Mouse (Mus musculus) heart, postnatal 0 days (tissue): ENCODE results near the gene Srm. TPM values are rescaled to one million over a fixed set of nuclear protein-coding genes. Genes with fewer than 3 reads are reported as not detected.

Source experiments
- ATAC-seq: fragments of 200-750 bp; cut with Nextera tagmentation; 2 replicates; pipeline ENCODE4 v1.8.0; 2017; ENCODE audit warnings: low read depth, moderate number of reproducible peaks, moderate library complexity; ENCODE audit not compliant: insufficient read depth
- DNase-seq: peaks from one replicate; pipeline ENCODE4 v3.0.0-alpha.2; 2016; ENCODE audit warnings: low spot score
- H3K27ac ChIP-seq: fragments of 300-500 bp; sonication (generic); 2 replicates; pipeline ENCODE4 v1.5.1; 2014; ENCODE audit warnings: low read depth, mild to moderate bottlenecking
- H3K27me3 ChIP-seq: fragments of 300-500 bp; sonication (generic); 2 replicates; pipeline ENCODE4 v1.6.1; 2014; ENCODE audit warnings: low read length, mixed read lengths; ENCODE audit not compliant: control insufficient read depth, insufficient read depth
- H3K36me3 ChIP-seq: fragments of 300-500 bp; sonication (generic); replicated peaks from 2 replicates; pipeline ENCODE4 v1.6.1; 2014; ENCODE audit warnings: low read length, mixed read lengths; ENCODE audit not compliant: control insufficient read depth, insufficient read depth
- H3K4me1 ChIP-seq: fragments of 300-500 bp; sonication (generic); 2 replicates; pipeline ENCODE4 v1.6.1; 2014; ENCODE audit warnings: antibody characterized with exemption; ENCODE audit not compliant: control insufficient read depth, insufficient read depth
- H3K4me2 ChIP-seq: fragments of 300-500 bp; sonication (generic); 2 replicates; pipeline ENCODE4 v1.6.1; 2014; ENCODE audit warnings: low read depth, mild to moderate bottlenecking, low read length, moderate library complexity
- H3K4me3 ChIP-seq: fragments of 300-500 bp; sonication (generic); 2 replicates; pipeline ENCODE4 v1.5.1; 2014; ENCODE audit warnings: low read depth, low read length
- H3K9ac ChIP-seq: fragments of 300-500 bp; sonication (generic); replicated peaks from 2 replicates; pipeline ENCODE4 v1.6.1; 2014; ENCODE audit warnings: low read depth, low read length, mixed read lengths
- H3K9me3 ChIP-seq: fragments of 300-500 bp; sonication (generic); replicated peaks from 2 replicates; pipeline ENCODE4 v1.6.1; 2016; ENCODE audit warnings: low read length; ENCODE audit not compliant: control insufficient read depth
- CTCF ChIP-seq: IDR thresholded peaks from 2 replicates; pipeline ENCODE4 v1.5.1; 2016; ENCODE audit warnings: antibody characterized with exemption, control low read depth, low read depth
- EP300 ChIP-seq: IDR thresholded peaks from 2 replicates; pipeline ENCODE4 v1.6.1; 2016; ENCODE audit warnings: antibody characterized with exemption, low read depth
- WGBS: fragments of 180-500 bp; shearing (Covaris S2); extraction: QIAGEN DNeasy Blood & Tissue Kit; methylation state at CpG from one replicate; pipeline ENCODE4 v1.1.7; 2014; 5-methylcytosine and 5-hydroxymethylcytosine counted together
- polyA plus RNA-seq: library from polyadenylated mRNA; unstranded; fragments of >200 nt; fragmentation: Nextera tagmentation; extraction: Ambion mirVana; gene quantifications from 2 replicates; pipeline ENCODE4 v1.2.1, GENCODE M21; 2015
- total RNA-seq: library from RNA; depleted of rRNA; stranded (reverse); fragments of >200 nt; gene quantifications from 2 replicates; pipeline ENCODE4 v1.2.3, GENCODE M21; 2014; ENCODE audit warnings: low replicate concordance

Gene Srm
- total and polyA plus RNA-seq, 2 experiments from 2014 or later: 15.0 to 51.4 TPM

DNA sequence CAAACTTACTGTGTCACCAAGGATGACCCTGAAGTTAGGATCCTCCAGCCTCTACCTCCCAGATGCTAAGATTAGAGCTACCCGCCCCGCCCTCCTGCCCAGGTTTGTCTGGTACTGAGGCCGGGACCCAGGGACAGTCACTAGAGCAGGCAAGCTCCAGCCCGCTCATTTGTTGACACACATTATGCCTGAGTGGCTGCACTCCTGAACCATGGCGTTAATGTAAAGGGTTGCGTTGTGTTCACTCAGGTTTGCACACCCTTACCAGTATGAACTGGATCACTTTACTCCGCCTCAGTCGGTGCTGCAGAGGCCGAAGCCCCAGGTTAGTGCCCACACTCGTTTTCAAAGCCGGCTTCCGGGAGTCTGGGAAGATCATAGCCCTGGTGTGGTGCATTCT is 27.7 kb upstream of the Srm start:
- WGBS: 93% methylated on average over 12 of the region's 12 CpGs
- DNase-seq (no peak), ATAC-seq (no peak)
- Histone ChIP-seq H3K9ac (no peak overlapping the region), H3K4me3 (no peak overlapping the region), H3K27me3 (no peaks in the 10 kb centered on the region), H3K9me3 (no peaks in the 10 kb centered on the region), H3K27ac (no peak overlapping the region), H3K4me1 (peaks cover 7% of the 10 kb centered on the region; the same call in 1 of the 2 replicates), H3K36me3 (peaks cover 87% of the 10 kb centered on the region), H3K4me2 (no peak overlapping the region)
- TF ChIP-seq EP300 (no peak), CTCF (no peak)

- WGBS: 85% methylated on average over 10 of the region's 10 CpGs
- Histone ChIP-seq H3K27ac (no peak overlapping the region), H3K27me3 (no peaks in the 10 kb centered on the region), H3K4me1 (no peaks in the 10 kb centered on the region), H3K4me2 (no peak overlapping the region), H3K9me3 (no peaks in the 10 kb centered on the region), H3K36me3 (peaks cover 98% of the 10 kb centered on the region), H3K4me3 (no peak overlapping the region), H3K9ac (no peak overlapping the region)
- TF ChIP-seq CTCF (no peak), EP300 (no peak)
- ATAC-seq: no peak
- no peak for DNase-seq
Observed at GRCm38 (mm10) chr4:148570138-148570537, 21.2 kb upstream of the Srm start.

- DNase-seq: no peak
- Histone ChIP-seq H3K9ac (no peak overlapping the region), H3K36me3 (peaks cover 98% of the 10 kb centered on the region), H3K27me3 (no peaks in the 10 kb centered on the region), H3K4me2 (no peak overlapping the region), H3K4me1 (no peaks in the 10 kb centered on the region), H3K27ac (no peak overlapping the region), H3K4me3 (no peak overlapping the region), H3K9me3 (no peaks in the 10 kb centered on the region)
- WGBS: 95% methylated on average over 9 of the region's 9 CpGs
- no peak for ATAC-seq
- TF ChIP-seq CTCF: no peak
- no peak for TF ChIP-seq EP300
Observed at GRCm38 (mm10) chr4:148570693-148571295, 20.5 kb upstream of the Srm start.

DNA sequence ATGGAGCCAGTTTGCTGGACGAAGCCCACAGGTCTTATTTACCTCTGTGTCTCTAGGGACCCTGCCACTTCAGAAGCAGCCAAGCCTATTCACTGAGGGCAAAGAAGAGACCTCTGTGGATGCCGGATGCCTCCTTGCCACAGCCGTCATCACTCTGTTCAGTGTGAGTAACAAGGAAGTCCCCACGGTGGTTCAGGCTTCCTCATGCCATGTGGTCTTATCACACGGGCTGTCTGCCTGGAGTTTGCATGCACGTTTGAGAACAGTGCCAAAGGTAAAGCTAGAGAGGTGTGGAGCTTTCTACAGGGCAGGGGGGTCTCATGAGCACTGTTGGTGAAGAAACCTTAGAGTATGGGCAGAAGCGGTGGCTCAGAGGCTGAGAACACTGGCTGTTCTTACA is 18.1 kb upstream of the Srm start:
- DNase-seq: no peak
- TF ChIP-seq EP300 (no peak), CTCF (no peak)
- Histone ChIP-seq H3K36me3 (peaks cover 96% of the 10 kb centered on the region), H3K4me1 (no peaks in the 10 kb centered on the region), H3K27me3 (no peaks in the 10 kb centered on the region), H3K27ac (no peak overlapping the region), H3K4me2 (no peak overlapping the region), H3K9ac (no peak overlapping the region), H3K9me3 (no peaks in the 10 kb centered on the region), H3K4me3 (no peak overlapping the region)
- ATAC-seq: no peak
- 76% methylated on average over 7 of the region's 7 CpGs for WGBS

DNA sequence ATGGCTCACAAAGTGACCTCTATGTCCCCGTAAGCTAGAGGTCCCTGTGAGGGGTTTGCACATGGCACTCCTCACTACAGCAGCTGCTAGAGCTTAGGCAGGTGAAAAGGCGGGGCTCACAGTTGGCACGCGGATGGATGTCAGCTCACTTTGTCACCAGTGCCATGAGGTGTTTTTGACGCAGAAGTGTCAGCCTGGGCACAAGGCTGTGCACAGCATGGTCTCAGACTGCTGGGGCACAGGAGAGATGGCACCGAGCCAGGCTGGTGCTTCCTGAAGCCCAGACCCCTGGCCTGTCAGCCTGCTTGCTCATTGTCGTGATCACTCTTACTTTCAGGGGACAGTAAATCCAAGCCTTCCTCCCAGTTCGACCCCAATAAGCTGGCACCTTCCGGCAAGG is 10.5 kb upstream of the Srm start:
- 78% methylated on average over 9 of the region's 9 CpGs for WGBS
- Histone ChIP-seq H3K4me3 (no peak overlapping the region), H3K9me3 (no peaks in the 10 kb centered on the region), H3K27me3 (no peaks in the 10 kb centered on the region), H3K4me2 (no peak overlapping the region), H3K4me1 (no peaks in the 10 kb centered on the region), H3K9ac (no peak overlapping the region), H3K27ac (no peak overlapping the region), H3K36me3 (peaks cover 74% of the 10 kb centered on the region)
- TF ChIP-seq CTCF (no peak), EP300 (no peak)
- DNase-seq (no peak), ATAC-seq (peak; percentile 23; the same call in 1 of the 2 replicates)

DNA sequence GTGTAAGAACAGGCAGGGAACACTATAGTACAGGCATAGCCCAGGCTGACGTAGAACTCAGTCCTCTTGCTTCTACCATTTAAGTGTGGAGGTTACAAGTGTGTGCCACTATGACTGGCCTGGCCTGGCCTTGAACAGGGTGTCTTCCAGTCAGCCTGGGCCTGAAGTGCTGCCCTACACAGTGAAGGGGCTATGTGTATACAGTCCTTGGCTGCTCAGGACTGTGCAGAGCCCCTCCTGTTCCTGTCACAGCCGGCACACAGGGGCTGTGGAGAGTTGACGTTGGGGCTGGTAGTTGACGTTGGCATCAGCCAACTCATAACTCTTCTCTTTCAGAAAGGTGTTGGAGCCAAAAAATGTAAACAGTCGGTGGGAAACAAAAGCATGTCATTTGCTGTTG is 9.9 kb upstream of the Srm start:
- DNase-seq (no peak), ATAC-seq (no peak)
- H3K27me3 ChIP-seq: no peaks in the 10 kb centered on the region
- H3K4me2 ChIP-seq: no peak overlapping the region
- H3K27ac ChIP-seq: no peak overlapping the region
- H3K9ac ChIP-seq: no peak overlapping the region
- TF ChIP-seq EP300: no peak
- TF ChIP-seq CTCF: no peak
- H3K4me3 ChIP-seq: no peak overlapping the region
- peaks cover 67% of the 10 kb centered on the region for H3K36me3 ChIP-seq
- no peaks in the 10 kb centered on the region for H3K9me3 ChIP-seq
- no peaks in the 10 kb centered on the region for H3K4me1 ChIP-seq
- WGBS: 87% methylated on average over 5 of the region's 5 CpGs
